ENCODE assay signal across 13 mouse cellular contexts in genomic region chr9:69272884-69273283, GRCm38 (mm10).
DNase-seq lines count a peak whose midpoint lies in the region; ATAC-seq lines count a peak whose summit lies in the region.
"Had no signal": no experiment of that assay in that cellular context is flagged by ENCODE, and none has a peak within 500 bp of the region (broad histone marks: within the 10 kb centered on the region; RNA-seq: fewer than 3 reads in every experiment).

No protein-coding gene starts in this region.

- no peak for ATAC-seq in heart, embryonic 11.5 days (replicated peaks; ENCODE audit: insufficient number of reproducible peaks, low FRiP score, low TSS enrichment)
- peak; percentile 19; the same call in 1 of the 2 replicates for ATAC-seq in midbrain, embryonic 12.5 days (ENCODE audit: low FRiP score, low read depth)
- no peak for ATAC-seq in midbrain, embryonic 11.5 days (ENCODE audit: low FRiP score)
- ATAC-seq in forebrain, embryonic 15.5 days (replicated peaks): peak; percentile 74
- ATAC-seq: intestine, embryonic 15.5 days had no signal

- H3K9ac ChIP-seq in heart, embryonic 11.5 days (ENCODE audit: low read depth, low read length): no peak overlapping the region
- no peak overlapping the region for H3K9ac ChIP-seq in midbrain, embryonic 12.5 days (replicated peaks)
- no peak overlapping the region for H3K9ac ChIP-seq in midbrain, embryonic 11.5 days (ENCODE audit: low read length)
- H3K9ac ChIP-seq in forebrain, embryonic 15.5 days (replicated peaks): no peak overlapping the region
- H3K9ac ChIP-seq: intestine, embryonic 15.5 days; liver, embryonic 14.5 days had no signal

- no peak overlapping the region for H3K4me3 ChIP-seq in heart, embryonic 11.5 days (ENCODE audit: low read depth, low read length)
- H3K4me3 ChIP-seq in midbrain, embryonic 12.5 days: no peak overlapping the region
- H3K4me3 ChIP-seq in midbrain, embryonic 11.5 days (ENCODE audit: low read depth, low read length): no peak overlapping the region
- no peak overlapping the region for H3K4me3 ChIP-seq in forebrain, embryonic 15.5 days
- H3K4me3 ChIP-seq: intestine, embryonic 15.5 days had no signal

- no peak overlapping the region for H3K4me2 ChIP-seq in heart, embryonic 11.5 days
- H3K4me2 ChIP-seq in midbrain, embryonic 12.5 days (replicated peaks): no peak overlapping the region
- no peak overlapping the region for H3K4me2 ChIP-seq in midbrain, embryonic 11.5 days
- no peak overlapping the region; the same call in 1 of the 2 replicates for H3K4me2 ChIP-seq in forebrain, embryonic 15.5 days (replicated peaks)
- H3K4me2 ChIP-seq: intestine, embryonic 15.5 days had no signal

- 0 out of 2 replicates have a peak, but pooled peaks cover 9% of the 10 kb centered on the region for H3K4me1 ChIP-seq in heart, embryonic 11.5 days (ENCODE audit: control insufficient read depth, insufficient read depth, low read length)
- H3K4me1 ChIP-seq in midbrain, embryonic 12.5 days: peaks cover 26% of the 10 kb centered on the region
- H3K4me1 ChIP-seq in midbrain, embryonic 11.5 days (ENCODE audit: control insufficient read depth, insufficient read depth, low read length): peaks cover 3% of the 10 kb centered on the region; the same call in 1 of the 2 replicates
- H3K4me1 ChIP-seq in forebrain, embryonic 15.5 days: peaks cover 21% of the 10 kb centered on the region
- H3K4me1 ChIP-seq: intestine, embryonic 15.5 days had no signal

- no peaks in the 10 kb centered on the region for H3K36me3 ChIP-seq in heart, embryonic 11.5 days (ENCODE audit: control insufficient read depth, insufficient read depth, low read length)
- H3K36me3 ChIP-seq in midbrain, embryonic 12.5 days: no peaks in the 10 kb centered on the region
- no peaks in the 10 kb centered on the region for H3K36me3 ChIP-seq in midbrain, embryonic 11.5 days (ENCODE audit: control insufficient read depth, insufficient read depth, low read length)
- no peaks in the 10 kb centered on the region for H3K36me3 ChIP-seq in forebrain, embryonic 15.5 days
- H3K36me3 ChIP-seq: intestine, embryonic 15.5 days had no signal

- H3K27me3 ChIP-seq in heart, embryonic 11.5 days (ENCODE audit: control insufficient read depth, insufficient read depth, low read length): no peaks in the 10 kb centered on the region
- H3K27me3 ChIP-seq in midbrain, embryonic 12.5 days: no peaks in the 10 kb centered on the region
- no peaks in the 10 kb centered on the region for H3K27me3 ChIP-seq in midbrain, embryonic 11.5 days (ENCODE audit: control insufficient read depth, insufficient read depth, low read length)
- no peaks in the 10 kb centered on the region for H3K27me3 ChIP-seq in forebrain, embryonic 15.5 days
- H3K27me3 ChIP-seq: intestine, embryonic 15.5 days had no signal

- peak; percentile 30 to 47 for DNase-seq in heart, postnatal 10 days
- no peak for DNase-seq in midbrain, embryonic 11.5 days (ENCODE audit: low spot score, missing footprints)
- DNase-seq in kidney, postnatal 25 days: peak; percentile 68 to 78
- no peak for DNase-seq in spleen, adult 18-20 months
- DNase-seq in left cerebral cortex, postnatal 36 days (ENCODE audit: low spot score in 2 of 2): no peak
- DNase-seq: gastrocnemius, postnatal 14 days; thymus, adult 2 months had no signal

- no peak overlapping the region for H3K27ac ChIP-seq in heart, embryonic 11.5 days (ENCODE audit: low read depth, low read length)
- no peak overlapping the region for H3K27ac ChIP-seq in midbrain, embryonic 12.5 days (replicated peaks)
- no peak overlapping the region for H3K27ac ChIP-seq in midbrain, embryonic 11.5 days (ENCODE audit: low read depth, low read length)
- no peak overlapping the region for H3K27ac ChIP-seq in forebrain, embryonic 15.5 days (replicated peaks)
- H3K27ac ChIP-seq: intestine, embryonic 15.5 days; liver, embryonic 14.5 days; macrophage had no signal

- intact Hi-C loops in heart, postnatal 10 days (cut with DNase I): no loop called here
- intact Hi-C loops in left cerebral cortex, postnatal 36 days (cut with DNase I): no loop called here

- no peaks in the 10 kb centered on the region for H3K9me3 ChIP-seq in heart, embryonic 11.5 days (replicated peaks; ENCODE audit: control insufficient read depth, low read length)
- no peaks in the 10 kb centered on the region for H3K9me3 ChIP-seq in midbrain, embryonic 12.5 days
- H3K9me3 ChIP-seq in midbrain, embryonic 11.5 days (ENCODE audit: control insufficient read depth, low read length): no peaks in the 10 kb centered on the region
- H3K9me3 ChIP-seq in forebrain, embryonic 15.5 days: no peaks in the 10 kb centered on the region
- H3K9me3 ChIP-seq: intestine, embryonic 15.5 days had no signal

- WGBS in heart, embryonic 11.5 days (ENCODE audit: insufficient replicate concordance): 50% methylated on average over 9 of the region's 9 CpGs
- WGBS in midbrain, embryonic 12.5 days: 75% methylated on average over 9 of the region's 9 CpGs
- 83% methylated on average over 9 of the region's 9 CpGs for WGBS in midbrain, embryonic 11.5 days
- 11% methylated on average over 9 of the region's 9 CpGs for WGBS in forebrain, embryonic 15.5 days

Comparison
In these comparisons a context has a peak if more than half of its experiments do, and no peak if none do; other contexts are left out.
1. ATAC-seq: peak in midbrain, embryonic 12.5 days (single experiment) and forebrain, embryonic 15.5 days (single experiment); none in heart, embryonic 11.5 days (single experiment) and midbrain, embryonic 11.5 days (single experiment).
2. DNase-seq: peak in heart, postnatal 10 days (2 of 2) and kidney, postnatal 25 days (2 of 2); none in midbrain, embryonic 11.5 days (single experiment), spleen, adult 18-20 months (0 of 2) and left cerebral cortex, postnatal 36 days (0 of 2).